Mouse (Mus musculus) CH12.LX (cell line): ENCODE results near the gene Tmcc1. TPM values are rescaled to one million over a fixed set of nuclear protein-coding genes. Genes with fewer than 3 reads are reported as not detected.
A peak's percentile ranks its signal among the peaks of the same experiment; 100 is the strongest.

Experiments
- DNase-seq: peaks from one replicate; pipeline ENCODE4 v3.0.0-alpha.2; 2013; ENCODE audit errors: extremely low read depth
- H3K27ac ChIP-seq: 2 replicates; pipeline ENCODE4 v1.5.1; 2012; ENCODE audit warnings: low read depth, mild to moderate bottlenecking, control low read depth, moderate library complexity; ENCODE audit not compliant: insufficient read depth
- H3K27me3 ChIP-seq: replicated peaks from 2 replicates; pipeline ENCODE3; 2012; ENCODE audit warnings: inconsistent platforms
- H3K36me3 ChIP-seq, 2 experiments: replicated peaks in 1 of 2; 2 replicates each; pipeline versions ENCODE3 to v1.6.1; 2012; ENCODE audit warnings: inconsistent platforms in 1 of 2, low read length in 1 of 2, mild to moderate bottlenecking in 1 of 2, mixed read lengths in 1 of 2, moderate library complexity in 1 of 2; ENCODE audit not compliant: control insufficient read depth in 1 of 2, insufficient read depth in 1 of 2
- H3K4me1 ChIP-seq, 2 experiments: 2 replicates each; pipeline ENCODE4 v1.6.1; 2012; ENCODE audit warnings: inconsistent platforms in 1 of 2, moderate library complexity in 1 of 2; ENCODE audit not compliant: insufficient read depth in 2 of 2, control insufficient read depth in 1 of 2
- H3K4me2 ChIP-seq: 2 replicates; pipeline ENCODE4 v1.6.1; 2012; ENCODE audit warnings: low read depth, mild to moderate bottlenecking, control low read depth; ENCODE audit not compliant: poor library complexity, insufficient read depth, severe bottlenecking
- H3K4me3 ChIP-seq, 3 experiments: fragments of 150-350 bp in 1 of 3; sonication (generic) in 1 of 3; replicated peaks in 1 of 3; 2 replicates each; pipeline versions ENCODE3 to v1.5.1; 2011 to 2012; ENCODE audit warnings: low read depth in 2 of 3, low read length in 2 of 3, mild to moderate bottlenecking in 2 of 3, moderate library complexity in 2 of 3, control low read depth in 1 of 3, improper control_type of control experiment in 1 of 3, inconsistent platforms in 1 of 3, mixed read lengths in 1 of 3; ENCODE audit not compliant: poor library complexity in 1 of 3
- H3K79me2 ChIP-seq: replicated peaks from 2 replicates; pipeline ENCODE4 v1.6.1; 2012; ENCODE audit warnings: mild to moderate bottlenecking, moderate library complexity; ENCODE audit not compliant: control insufficient read depth, poor library complexity, insufficient read depth, severe bottlenecking; ENCODE audit errors: extremely low read depth
- H3K9ac ChIP-seq: 2 replicates; pipeline ENCODE4 v1.6.1; 2012; ENCODE audit warnings: low read depth, mild to moderate bottlenecking, control low read depth, moderate library complexity; ENCODE audit not compliant: insufficient read depth
- H3K9me3 ChIP-seq: replicated peaks from 2 replicates; pipeline ENCODE3; 2012; ENCODE audit warnings: low read length, inconsistent platforms, mixed read lengths
- CHD2 ChIP-seq: IDR thresholded peaks from 2 replicates; pipeline ENCODE4 v1.6.1; 2011; ENCODE audit warnings: low read length, improper control_type of control experiment
- EP300 ChIP-seq: IDR thresholded peaks from 2 replicates; pipeline ENCODE4 v1.6.1; 2011; ENCODE audit warnings: low read length, improper control_type of control experiment
- IRF4 ChIP-seq: IDR thresholded peaks from 2 replicates; pipeline ENCODE4 v1.6.1; 2014; ENCODE audit warnings: low read depth, mild to moderate bottlenecking, inconsistent platforms, low read length, improper control_type of control experiment
- POLR2A ChIP-seq: IDR thresholded peaks from 2 replicates; pipeline ENCODE4 v1.6.1; 2011; ENCODE audit warnings: low read depth, mild to moderate bottlenecking, improper control_type of control experiment, low read length
- RCOR1 ChIP-seq: conservative IDR thresholded peaks from 2 replicates; pipeline ENCODE4 v1.6.1; 2012; ENCODE audit warnings: low read depth, mild to moderate bottlenecking, inconsistent platforms, low read length, improper control_type of control experiment
- UBTF ChIP-seq: IDR thresholded peaks from 2 replicates; pipeline ENCODE4 v1.6.1; 2012; ENCODE audit warnings: low read depth, mild to moderate bottlenecking, inconsistent platforms, low read length, improper control_type of control experiment, moderate library complexity
- USF1 ChIP-seq: IDR thresholded peaks from 2 replicates; pipeline ENCODE4 v1.6.1; 2014; ENCODE audit warnings: low read depth, mild to moderate bottlenecking, inconsistent platforms, low read length, improper control_type of control experiment
- dilution Hi-C: fragments of 300-500 bp; cut with MboI; formaldehyde crosslinking; loops from 2 replicates; pipeline ENCODE4 v1.14.3; 2020; ENCODE audit warnings: low sequenced_read_pairs; ENCODE audit not compliant: extremely low pct_unique_long_range_greater_than_20kb, extremely low pct_ligation_motif_present
- in situ Hi-C: fragments of 300-500 bp; cut with MboI; formaldehyde crosslinking; loops from 3 replicates; pipeline ENCODE4 v1.14.3; 2019; ENCODE audit warnings: low sequenced_read_pairs, low pct_ligation_motif_present, low pct_unique_long_range_greater_than_20kb, mixed read lengths
- polyA plus RNA-seq: library from polyadenylated mRNA; unstranded; fragments of >175 nt; gene quantifications from 2 replicates; pipeline ENCODE4 v1.2.1, GENCODE M21; 2012; ENCODE audit warnings: low read depth; ENCODE audit not compliant: insufficient read length
- total RNA-seq, 2 experiments: library from RNA; depleted of rRNA; stranded (reverse); fragments of 300-350 nt in 1 of 2; fragments of >200 nt in 1 of 2; gene quantifications; 2 replicates each; pipeline ENCODE4 v1.2.3; 2012 to 2014

Gene Tmcc1
- total and polyA plus RNA-seq, 3 experiments, result 3.6 to 60.8 (median 3.7) TPM

DNA sequence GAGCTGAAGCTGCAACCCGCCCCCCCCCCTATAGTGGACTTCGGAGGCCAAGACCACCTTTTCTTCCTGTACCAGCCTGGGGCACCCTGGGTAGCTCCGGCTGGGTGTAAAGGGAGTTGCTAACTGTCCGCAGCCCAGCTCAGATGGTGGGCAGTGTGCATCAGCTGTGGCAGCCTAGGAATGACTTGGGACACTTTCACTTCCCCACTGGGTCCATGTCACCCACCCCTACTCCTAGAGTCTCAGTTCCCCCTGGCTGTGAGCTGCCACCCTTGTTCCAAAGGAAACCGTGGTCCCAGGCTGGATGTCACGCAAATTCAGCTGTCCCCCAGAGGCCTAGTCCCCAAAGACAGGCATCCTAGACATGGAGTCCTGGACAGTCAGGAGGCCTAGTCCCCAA is 188.6 kb downstream of the Tmcc1 start:
- Histone ChIP-seq H3K4me1 (peaks cover 14 to 35% of the 10 kb centered on the region in 2 experiments), H3K27me3 (no peaks in the 10 kb centered on the region), H3K9me3 (no peaks in the 10 kb centered on the region), H3K4me3 (no peak overlapping the region), H3K79me2 (no peaks in the 10 kb centered on the region), H3K27ac (no peak overlapping the region), H3K36me3 (no peaks in the 10 kb centered on the region), H3K4me2 (no peak overlapping the region), H3K9ac (no peak overlapping the region)
- in situ Hi-C loops (loop anchor here (5.0 to 25.0 kb wide), 3 partner anchors 157 to 608 kb away; no protein-coding TSS in a partner anchor), dilution Hi-C loops (no loop called here)
- peak; percentile 47; the same call in 1 of the 2 replicates for TF ChIP-seq IRF4
- TF ChIP-seq EP300, result peak; percentile 34; the same call in 1 of the 2 replicates
- TF ChIP-seq USF1, result no peak
- no peak for TF ChIP-seq POLR2A
- no peak for DNase-seq

DNA sequence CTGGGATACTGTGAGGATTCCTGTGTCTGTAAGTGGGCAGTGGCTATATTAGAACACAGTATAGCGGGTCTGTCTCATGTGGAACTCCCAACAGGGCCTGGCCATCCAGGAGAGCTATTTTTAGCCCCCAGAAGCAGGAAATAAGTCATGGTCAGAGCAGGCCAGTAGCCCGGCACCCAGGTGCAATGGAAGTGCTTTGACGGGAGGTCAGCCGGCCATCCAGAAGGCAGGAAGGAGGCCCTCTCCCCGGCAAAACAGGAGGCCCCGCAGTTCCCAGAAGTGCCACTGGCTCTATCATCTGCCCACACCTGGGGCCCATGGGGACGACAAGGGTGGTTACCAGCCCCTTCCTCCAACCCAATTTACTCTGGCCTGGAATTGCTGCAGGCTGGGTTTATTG is 189.2 kb downstream of the Tmcc1 start:
- no peak overlapping the region for H3K9ac ChIP-seq
- H3K4me2 ChIP-seq, result no peak overlapping the region

DNA sequence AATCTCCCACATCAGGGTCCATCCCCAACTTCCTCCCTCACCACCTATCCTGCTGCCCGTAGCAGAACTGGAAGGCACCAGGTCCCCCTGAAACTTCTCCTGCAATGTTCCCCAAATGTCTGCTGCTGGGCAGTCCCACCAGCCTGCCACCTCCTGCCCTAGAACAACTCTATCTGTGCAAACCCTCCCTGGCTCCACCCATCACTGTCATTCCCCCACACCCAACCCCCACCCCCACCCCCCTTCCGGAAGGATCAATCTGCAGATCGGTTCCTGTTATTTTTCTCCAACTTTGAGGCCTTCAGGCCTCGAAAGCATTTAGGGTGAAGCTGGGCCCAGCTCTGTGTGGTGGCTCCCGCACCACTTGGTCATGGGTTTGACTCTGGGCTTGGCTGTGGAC is 189.8 kb downstream of the Tmcc1 start:
- Histone ChIP-seq H3K36me3 (no peaks in the 10 kb centered on the region), H3K27me3 (no peaks in the 10 kb centered on the region), H3K79me2 (no peaks in the 10 kb centered on the region), H3K9me3 (no peaks in the 10 kb centered on the region), H3K4me3 (no peak overlapping the region), H3K9ac (no peak overlapping the region), H3K4me2 (no peak overlapping the region), H3K4me1 (peaks cover 19 to 46% of the 10 kb centered on the region in 2 experiments), H3K27ac (no peak overlapping the region)
- DNase-seq, result no peak
- in situ Hi-C loops (loop anchor here (25.0 kb wide), 2 partner anchors 409 to 609 kb away; no protein-coding TSS in a partner anchor), dilution Hi-C loops (no loop called here)
- no peak for TF ChIP-seq UBTF
- TF ChIP-seq RCOR1, result no peak

More for the DNA sequence above, 189.2 kb downstream of the Tmcc1 start:
- Histone ChIP-seq H3K79me2 (no peaks in the 10 kb centered on the region), H3K4me1 (peaks cover 18 to 41% of the 10 kb centered on the region in 2 experiments), H3K4me3 (no peak overlapping the region), H3K36me3 (no peaks in the 10 kb centered on the region), H3K27me3 (no peaks in the 10 kb centered on the region), H3K9me3 (no peaks in the 10 kb centered on the region), H3K27ac (no peak overlapping the region)
- DNase-seq, result no peak
- dilution Hi-C loops (no loop called here), in situ Hi-C loops (loop anchor here (25.0 kb wide), 2 partner anchors 408 to 608 kb away; no protein-coding TSS in a partner anchor)
- TF ChIP-seq CHD2, result no peak
